Mouse (Mus musculus): ENCODE measurements at regions not wholly inside any gene's neighbourhood (a gene's known extent, or its start where the extent isn't known, plus 50 kb on each side); places are given as distances from the start of the nearest gene placed in this dataset.

- 70% methylated on average over 4 of the region's 4 CpGs for WGBS
- no peak for TF ChIP-seq CTCF (IDR thresholded peaks at IDR 0.05; ENCODE audit: low read depth, low read length)
- no peak for TF ChIP-seq POLR2A (IDR thresholded peaks at IDR 0.05; ENCODE audit: extremely low read depth, insufficient read depth, low read length)
- H3K27ac ChIP-seq (replicated peaks; ENCODE audit: insufficient read depth, low read depth, low read length): no peak overlapping the region
- no peaks in the 10 kb centered on the region for H3K79me2 ChIP-seq (ENCODE audit: control insufficient read depth, insufficient read depth, low read length)
- no peaks in the 10 kb centered on the region for H3K36me3 ChIP-seq (ENCODE audit: control insufficient read depth, insufficient read depth, low read length)
- no peaks in the 10 kb centered on the region for H3K27me3 ChIP-seq (ENCODE audit: control insufficient read depth, insufficient read depth, low read length)
- no peaks in the 10 kb centered on the region for H3K4me1 ChIP-seq (ENCODE audit: control insufficient read depth, insufficient read depth, low read length)
- H3K9ac ChIP-seq (ENCODE audit: low read depth, low read length): no peak overlapping the region
- DNase-seq (ENCODE audit: extremely low read depth, low read depth, low spot score): no peak
- no peak overlapping the region for H3K4me3 ChIP-seq (ENCODE audit: insufficient read depth, low read depth, low read length)
Observed at GRCm38 (mm10) chr19:54925888-54926287, 201.2 kb downstream of the Gpam start.

DNA sequence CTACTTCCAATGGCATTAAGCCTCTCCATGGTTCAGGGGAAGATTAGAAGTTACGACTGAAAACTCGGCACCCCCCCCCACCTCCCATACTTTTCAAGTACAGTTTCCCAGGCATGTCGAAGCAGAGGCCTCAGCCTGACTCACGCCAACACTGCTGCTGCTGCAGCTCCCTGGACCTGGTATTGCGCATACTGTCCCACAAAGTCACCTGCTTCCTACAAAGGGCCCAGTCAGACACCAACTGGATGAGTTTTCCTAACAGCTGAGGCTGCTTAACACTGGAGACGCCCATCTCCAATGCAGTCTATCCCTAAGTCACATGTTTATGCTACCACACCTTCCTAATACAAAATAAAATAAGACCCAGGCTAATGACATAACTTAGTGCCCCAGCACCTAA lies 207.4 kb downstream of the Gpam start:
- H3K4me1 ChIP-seq (ENCODE audit: control insufficient read depth, insufficient read depth, low read length): no peaks in the 10 kb centered on the region
- no peak overlapping the region for H3K27ac ChIP-seq (replicated peaks; ENCODE audit: insufficient read depth, low read depth, low read length)
- H3K79me2 ChIP-seq (ENCODE audit: control insufficient read depth, insufficient read depth, low read length): no peaks in the 10 kb centered on the region
- H3K9ac ChIP-seq (ENCODE audit: low read depth, low read length): no peak overlapping the region
- DNase-seq (ENCODE audit: extremely low read depth, low read depth, low spot score): no peak
- WGBS: 77% methylated on average over 6 of the region's 6 CpGs
- no peaks in the 10 kb centered on the region for H3K27me3 ChIP-seq (ENCODE audit: control insufficient read depth, insufficient read depth, low read length)
- H3K36me3 ChIP-seq (ENCODE audit: control insufficient read depth, insufficient read depth, low read length): no peaks in the 10 kb centered on the region
- TF ChIP-seq POLR2A (IDR thresholded peaks at IDR 0.05; ENCODE audit: extremely low read depth, insufficient read depth, low read length) (no peak), CTCF (IDR thresholded peaks at IDR 0.05; ENCODE audit: low read depth, low read length) (no peak)
- H3K4me3 ChIP-seq (ENCODE audit: insufficient read depth, low read depth, low read length): no peak overlapping the region

GRCm38 (mm10) chr19:54893622-54894021 lies 233.4 kb downstream of the Gpam start:
- DNase-seq (ENCODE audit: extremely low read depth, low read depth, low spot score): no peak
- WGBS: 83% methylated on average over 5 of the region's 5 CpGs
- TF ChIP-seq POLR2A (IDR thresholded peaks at IDR 0.05; ENCODE audit: extremely low read depth, insufficient read depth, low read length): no peak
- no peak for TF ChIP-seq CTCF (IDR thresholded peaks at IDR 0.05; ENCODE audit: low read depth, low read length)
- no peak overlapping the region for H3K9ac ChIP-seq (ENCODE audit: low read depth, low read length)
- H3K27ac ChIP-seq (replicated peaks; ENCODE audit: insufficient read depth, low read depth, low read length): no peak overlapping the region
- H3K79me2 ChIP-seq (ENCODE audit: control insufficient read depth, insufficient read depth, low read length): no peaks in the 10 kb centered on the region
- H3K4me1 ChIP-seq (ENCODE audit: control insufficient read depth, insufficient read depth, low read length): no peaks in the 10 kb centered on the region
- no peak overlapping the region for H3K4me3 ChIP-seq (ENCODE audit: insufficient read depth, low read depth, low read length)
- H3K36me3 ChIP-seq (ENCODE audit: control insufficient read depth, insufficient read depth, low read length): no peaks in the 10 kb centered on the region
- H3K27me3 ChIP-seq (ENCODE audit: control insufficient read depth, insufficient read depth, low read length): no peaks in the 10 kb centered on the region

DNA sequence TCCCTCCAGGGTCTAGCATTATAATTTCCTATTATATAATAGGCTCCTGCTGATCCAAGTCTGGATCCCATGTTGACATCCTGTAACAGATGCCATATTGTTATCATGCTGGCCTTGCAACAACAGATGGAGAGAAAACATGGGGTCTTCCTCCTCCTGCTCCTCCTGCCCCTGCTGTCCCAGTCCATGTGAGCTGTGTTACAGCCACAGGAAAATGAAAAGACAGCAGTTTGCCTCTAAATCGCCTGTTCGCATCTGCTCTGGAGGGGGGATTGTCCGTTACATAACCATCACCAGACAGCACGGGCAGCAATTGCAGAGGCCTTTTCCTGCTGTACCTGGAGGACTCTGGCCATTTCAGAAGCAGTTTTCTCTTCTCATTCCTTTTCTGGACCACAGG lies 260.0 kb downstream of the Gpam start:
- no peak overlapping the region for H3K9ac ChIP-seq (ENCODE audit: low read depth, low read length)
- H3K4me1 ChIP-seq (ENCODE audit: control insufficient read depth, insufficient read depth, low read length): no peaks in the 10 kb centered on the region
- H3K27me3 ChIP-seq (ENCODE audit: control insufficient read depth, insufficient read depth, low read length): peaks cover 1% of the 10 kb centered on the region; the same call in 1 of the 2 replicates
- no peaks in the 10 kb centered on the region for H3K79me2 ChIP-seq (ENCODE audit: control insufficient read depth, insufficient read depth, low read length)
- 81% methylated on average over 4 of the region's 4 CpGs for whole genome bisulfite sequencing
- no peak overlapping the region for H3K27ac ChIP-seq (replicated peaks; ENCODE audit: insufficient read depth, low read depth, low read length)
- H3K36me3 ChIP-seq (ENCODE audit: control insufficient read depth, insufficient read depth, low read length): no peaks in the 10 kb centered on the region
- no peak for TF ChIP-seq CTCF (IDR thresholded peaks at IDR 0.05; ENCODE audit: low read depth, low read length)
- TF ChIP-seq POLR2A (IDR thresholded peaks at IDR 0.05; ENCODE audit: extremely low read depth, insufficient read depth, low read length): no peak
- H3K4me3 ChIP-seq (ENCODE audit: insufficient read depth, low read depth, low read length): no peak overlapping the region
- no peak for DNase-seq (ENCODE audit: extremely low read depth, low read depth, low spot score)

DNA sequence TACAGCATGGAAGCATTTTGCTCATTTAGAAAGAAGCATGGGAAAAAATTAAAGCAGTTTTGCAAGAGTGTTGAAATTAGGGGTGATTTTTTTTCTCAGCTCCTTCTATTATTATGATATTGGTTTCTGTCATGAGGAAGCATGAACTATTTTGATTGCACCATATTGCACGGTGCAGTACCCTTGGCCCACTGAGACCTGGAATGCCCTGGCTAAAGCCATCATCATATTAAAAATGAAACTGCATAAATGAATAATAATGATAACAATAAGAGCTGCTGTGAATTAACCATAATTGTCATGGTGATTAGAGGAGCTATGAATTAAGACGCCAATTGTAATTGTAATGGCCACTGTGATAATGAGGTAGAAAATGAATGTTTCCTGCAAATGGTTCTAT lies 271.8 kb downstream of the Gpam start:
- H3K79me2 ChIP-seq (ENCODE audit: control insufficient read depth, insufficient read depth, low read length): no peaks in the 10 kb centered on the region
- no peak for DNase-seq (ENCODE audit: extremely low read depth, low read depth, low spot score)
- no peak overlapping the region for H3K9ac ChIP-seq (ENCODE audit: low read depth, low read length)
- no peak overlapping the region for H3K27ac ChIP-seq (replicated peaks; ENCODE audit: insufficient read depth, low read depth, low read length)
- H3K36me3 ChIP-seq (ENCODE audit: control insufficient read depth, insufficient read depth, low read length): no peaks in the 10 kb centered on the region
- WGBS: 88% methylated on average over 2 of the region's 2 CpGs
- H3K4me1 ChIP-seq (ENCODE audit: control insufficient read depth, insufficient read depth, low read length): no peaks in the 10 kb centered on the region
- no peak overlapping the region for H3K4me3 ChIP-seq (ENCODE audit: insufficient read depth, low read depth, low read length)
- no peaks in the 10 kb centered on the region for H3K27me3 ChIP-seq (ENCODE audit: control insufficient read depth, insufficient read depth, low read length)
- TF ChIP-seq POLR2A (IDR thresholded peaks at IDR 0.05; ENCODE audit: extremely low read depth, insufficient read depth, low read length) (no peak), CTCF (IDR thresholded peaks at IDR 0.05; ENCODE audit: low read depth, low read length) (no peak)

- DNase-seq (ENCODE audit: extremely low read depth, low read depth, low spot score): no peak
- H3K4me3 ChIP-seq (ENCODE audit: insufficient read depth, low read depth, low read length): no peak overlapping the region
- no peaks in the 10 kb centered on the region for H3K36me3 ChIP-seq (ENCODE audit: control insufficient read depth, insufficient read depth, low read length)
- H3K27ac ChIP-seq (replicated peaks; ENCODE audit: insufficient read depth, low read depth, low read length): no peak overlapping the region
- TF ChIP-seq POLR2A (IDR thresholded peaks at IDR 0.05; ENCODE audit: extremely low read depth, insufficient read depth, low read length) (no peak), CTCF (IDR thresholded peaks at IDR 0.05; ENCODE audit: low read depth, low read length) (no peak)
- H3K79me2 ChIP-seq (ENCODE audit: control insufficient read depth, insufficient read depth, low read length): no peaks in the 10 kb centered on the region
- 88% methylated on average over 3 of the region's 3 CpGs for WGBS
- no peak overlapping the region for H3K9ac ChIP-seq (ENCODE audit: low read depth, low read length)
- no peaks in the 10 kb centered on the region for H3K27me3 ChIP-seq (ENCODE audit: control insufficient read depth, insufficient read depth, low read length)
- H3K4me1 ChIP-seq (ENCODE audit: control insufficient read depth, insufficient read depth, low read length): no peaks in the 10 kb centered on the region
Observed at GRCm38 (mm10) chr19:54838231-54838630, 288.8 kb downstream of the Gpam start.
